Mouse (Mus musculus): ENCODE measurements around the gene Lmnb2.

- no peak for TF ChIP-seq POLR2A (IDR thresholded peaks at IDR 0.05; ENCODE audit: low read depth, low read length)
- TF ChIP-seq CTCF (conservative IDR thresholded peaks at IDR 0.05; ENCODE audit: insufficient read depth, insufficient read length, low read depth, low read length): peak; percentile 79
These were observed 36.7 kb downstream of the Lmnb2 start for GRCm38 (mm10) chr10:80881301-80881700.

Measured in kidney, adult 2 months (tissue).